Mouse (Mus musculus): ENCODE results near the gene Mapk12. TPM values are rescaled to one million over a fixed set of nuclear protein-coding genes. Genes with fewer than 3 reads are reported as not detected.

Mapk12 gene
- polyA plus RNA-seq, 2 experiments, result 1.1 to 1.8 TPM

GRCm38 (mm10) chr15:89141905-89142304 lies 1.4 kb upstream of the Mapk12 start:
- H3K4me3 ChIP-seq (ENCODE audit: insufficient read depth in 1 of 2, low read depth in 2 of 2, low read length in 2 of 2), result no peak overlapping the region
- no peak overlapping the region for H3K4me2 ChIP-seq (ENCODE audit: low read depth)
- no peaks in the 10 kb centered on the region for H3K9me3 ChIP-seq (ENCODE audit: control insufficient read depth, low read length)
- no peaks in the 10 kb centered on the region for H3K36me3 ChIP-seq (replicated peaks; ENCODE audit: control insufficient read depth, insufficient read depth, low read depth)
- no peak overlapping the region for H3K27ac ChIP-seq
- ATAC-seq (ENCODE audit: insufficient read depth) (no peak), DNase-seq (ENCODE audit: low read depth in 3 of 3, low spot score in 3 of 3) (no peak)
- WGBS (ENCODE audit: insufficient replicate concordance), result 44% methylated on average over 4 of the region's 4 CpGs
- TF ChIP-seq CTCF (IDR thresholded peaks at IDR 0.05; ENCODE audit: low read depth) (no peak), EP300 (IDR thresholded peaks at IDR 0.05; ENCODE audit: low read depth) (no peak)
- H3K27me3 ChIP-seq (ENCODE audit: control insufficient read depth, insufficient read depth, low read length), result peaks cover 61% of the 10 kb centered on the region
- no peak overlapping the region for H3K9ac ChIP-seq (replicated peaks)
- no peaks in the 10 kb centered on the region for H3K4me1 ChIP-seq (replicated peaks; ENCODE audit: control insufficient read depth in 2 of 2, insufficient read depth in 2 of 2, low read length in 1 of 2)

GRCm38 (mm10) chr15:89141443-89141842 lies 940 bp upstream of the Mapk12 start:
- ATAC-seq (ENCODE audit: insufficient read depth), result no peak
- no peak overlapping the region for H3K4me2 ChIP-seq (ENCODE audit: low read depth)
- H3K27ac ChIP-seq, result no peak overlapping the region
- DNase-seq (ENCODE audit: low read depth in 3 of 3, low spot score in 3 of 3), result no peak
- WGBS (ENCODE audit: insufficient replicate concordance), result 20% methylated on average over 5 of the region's 5 CpGs
- no peaks in the 10 kb centered on the region for H3K36me3 ChIP-seq (replicated peaks; ENCODE audit: control insufficient read depth, insufficient read depth, low read depth)
- H3K4me3 ChIP-seq (ENCODE audit: insufficient read depth in 1 of 2, low read depth in 2 of 2, low read length in 2 of 2), result no peak overlapping the region
- no peak for TF ChIP-seq EP300 (IDR thresholded peaks at IDR 0.05; ENCODE audit: low read depth)
- TF ChIP-seq CTCF (IDR thresholded peaks at IDR 0.05; ENCODE audit: low read depth), result no peak
- no peak overlapping the region for H3K9ac ChIP-seq (replicated peaks)
- no peaks in the 10 kb centered on the region for H3K4me1 ChIP-seq (replicated peaks; ENCODE audit: control insufficient read depth in 2 of 2, insufficient read depth in 2 of 2, low read length in 1 of 2)
- H3K27me3 ChIP-seq (ENCODE audit: control insufficient read depth, insufficient read depth, low read length), result peaks cover 57% of the 10 kb centered on the region
- no peaks in the 10 kb centered on the region for H3K9me3 ChIP-seq (ENCODE audit: control insufficient read depth, low read length)

GRCm38 (mm10) chr15:89140048-89140658 lies 350 bp downstream of the Mapk12 start:
- H3K36me3 ChIP-seq (replicated peaks; ENCODE audit: control insufficient read depth, insufficient read depth, low read depth), result no peaks in the 10 kb centered on the region
- peaks cover 48% of the 10 kb centered on the region for H3K27me3 ChIP-seq (ENCODE audit: control insufficient read depth, insufficient read depth, low read length)
- H3K4me3 ChIP-seq (ENCODE audit: insufficient read depth in 1 of 2, low read depth in 2 of 2, low read length in 2 of 2), result peak overlapping the region; percentile 15 to 16; a peak in 2 of 4 replicates
- H3K27ac ChIP-seq, result no peak overlapping the region
- H3K9me3 ChIP-seq (ENCODE audit: control insufficient read depth, low read length), result no peaks in the 10 kb centered on the region
- no peak overlapping the region for H3K9ac ChIP-seq (replicated peaks)
- WGBS (ENCODE audit: insufficient replicate concordance), result under 1% methylated on average over 53 of the region's 53 CpGs
- ATAC-seq (ENCODE audit: insufficient read depth) (no peak), DNase-seq (ENCODE audit: low read depth in 3 of 3, low spot score in 3 of 3) (no peak)
- TF ChIP-seq EP300 (IDR thresholded peaks at IDR 0.05; ENCODE audit: low read depth) (no peak), CTCF (IDR thresholded peaks at IDR 0.05; ENCODE audit: low read depth) (no peak)
- H3K4me1 ChIP-seq (replicated peaks; ENCODE audit: control insufficient read depth in 2 of 2, insufficient read depth in 2 of 2, low read length in 1 of 2), result no peaks in the 10 kb centered on the region
- peak overlapping the region; percentile 32 for H3K4me2 ChIP-seq (ENCODE audit: low read depth)

GRCm38 (mm10) chr15:89138531-89138930 lies 2.0 kb downstream of the Mapk12 start:
- H3K4me1 ChIP-seq (replicated peaks; ENCODE audit: control insufficient read depth in 2 of 2, insufficient read depth in 2 of 2, low read length in 1 of 2), result no peaks in the 10 kb centered on the region
- no peak overlapping the region for H3K9ac ChIP-seq (replicated peaks)
- 71% methylated on average over 6 of the region's 6 CpGs for WGBS (ENCODE audit: insufficient replicate concordance)
- H3K36me3 ChIP-seq (replicated peaks; ENCODE audit: control insufficient read depth, insufficient read depth, low read depth), result no peaks in the 10 kb centered on the region
- no peaks in the 10 kb centered on the region for H3K9me3 ChIP-seq (ENCODE audit: control insufficient read depth, low read length)
- TF ChIP-seq EP300 (IDR thresholded peaks at IDR 0.05; ENCODE audit: low read depth), result no peak
- TF ChIP-seq CTCF (IDR thresholded peaks at IDR 0.05; ENCODE audit: low read depth), result no peak
- H3K27ac ChIP-seq, result no peak overlapping the region
- H3K4me2 ChIP-seq (ENCODE audit: low read depth), result no peak overlapping the region
- no peak overlapping the region for H3K4me3 ChIP-seq (ENCODE audit: insufficient read depth in 1 of 2, low read depth in 2 of 2, low read length in 2 of 2)
- ATAC-seq (ENCODE audit: insufficient read depth) (no peak), DNase-seq (ENCODE audit: low read depth in 3 of 3, low spot score in 3 of 3) (no peak)
- H3K27me3 ChIP-seq (ENCODE audit: control insufficient read depth, insufficient read depth, low read length), result peaks cover 48% of the 10 kb centered on the region

- no peak overlapping the region for H3K9ac ChIP-seq (replicated peaks)
- ATAC-seq (ENCODE audit: insufficient read depth) (no peak), DNase-seq (ENCODE audit: low read depth in 3 of 3, low spot score in 3 of 3) (no peak)
- no peak overlapping the region for H3K4me3 ChIP-seq (ENCODE audit: insufficient read depth in 1 of 2, low read depth in 2 of 2, low read length in 2 of 2)
- peaks cover 48% of the 10 kb centered on the region for H3K27me3 ChIP-seq (ENCODE audit: control insufficient read depth, insufficient read depth, low read length)
- H3K4me1 ChIP-seq (replicated peaks; ENCODE audit: control insufficient read depth in 2 of 2, insufficient read depth in 2 of 2, low read length in 1 of 2), result no peaks in the 10 kb centered on the region
- WGBS (ENCODE audit: insufficient replicate concordance), result 63% methylated on average over 7 of the region's 7 CpGs
- TF ChIP-seq CTCF (IDR thresholded peaks at IDR 0.05; ENCODE audit: low read depth) (no peak), EP300 (IDR thresholded peaks at IDR 0.05; ENCODE audit: low read depth) (no peak)
- no peaks in the 10 kb centered on the region for H3K36me3 ChIP-seq (replicated peaks; ENCODE audit: control insufficient read depth, insufficient read depth, low read depth)
- no peaks in the 10 kb centered on the region for H3K9me3 ChIP-seq (ENCODE audit: control insufficient read depth, low read length)
- H3K27ac ChIP-seq, result no peak overlapping the region
- H3K4me2 ChIP-seq (ENCODE audit: low read depth), result no peak overlapping the region
Measured at GRCm38 (mm10) chr15:89138046-89138405, 2.5 kb downstream of the Mapk12 start.

All from liver, embryonic 14.5 days (tissue).